Mouse (Mus musculus) kidney, embryonic 16.5 days (tissue): ENCODE measurements around the gene Acbd5. TPM values are rescaled to one million over a fixed set of nuclear protein-coding genes. Genes with fewer than 3 reads are reported as not detected.

Experiments
- ATAC-seq: fragments of 200-750 bp; cut with Nextera tagmentation; 2 replicates; pipeline ENCODE4 v1.8.0; 2017; ENCODE audit warnings: moderate TSS enrichment; ENCODE audit not compliant: low FRiP score, low TSS enrichment
- H3K27ac ChIP-seq: fragments of 300-500 bp; sonication (generic); 2 replicates; pipeline ENCODE4 v1.5.1; 2014; ENCODE audit warnings: low read length
- H3K27me3 ChIP-seq: fragments of 300-500 bp; sonication (generic); 2 replicates; pipeline ENCODE4 v1.6.1; 2014; ENCODE audit warnings: low read length, control low read depth, mixed read lengths; ENCODE audit not compliant: insufficient read depth
- H3K36me3 ChIP-seq: fragments of 300-500 bp; sonication (generic); 2 replicates; pipeline ENCODE4 v1.6.1; 2014; ENCODE audit warnings: low read length, control low read depth, mixed read lengths; ENCODE audit not compliant: insufficient read depth
- H3K4me1 ChIP-seq: fragments of 300-500 bp; sonication (generic); 2 replicates; pipeline ENCODE4 v1.6.1; 2014; ENCODE audit warnings: low read length, control low read depth, mixed read lengths; ENCODE audit not compliant: insufficient read depth
- H3K4me2 ChIP-seq: fragments of 300-500 bp; sonication (generic); replicated peaks from 2 replicates; pipeline ENCODE4 v1.6.1; 2014; ENCODE audit warnings: low read depth, low read length
- H3K4me3 ChIP-seq: fragments of 300-500 bp; sonication (generic); 2 replicates; pipeline ENCODE4 v1.5.1; 2014; ENCODE audit warnings: mild to moderate bottlenecking, low read length
- H3K9ac ChIP-seq: fragments of 300-500 bp; sonication (generic); replicated peaks from 2 replicates; pipeline ENCODE4 v1.6.1; 2014; ENCODE audit warnings: low read length
- H3K9me3 ChIP-seq: fragments of 300-500 bp; sonication (generic); 2 replicates; pipeline ENCODE4 v1.6.1; 2016; ENCODE audit warnings: low read length, control low read depth
- WGBS: fragments of 180-500 bp; shearing (Covaris S2); extraction: QIAGEN DNeasy Blood & Tissue Kit; methylation state at CpG from one replicate; pipeline ENCODE4 v1.1.7; 2014; 5-methylcytosine and 5-hydroxymethylcytosine counted together
- polyA plus RNA-seq: library from polyadenylated mRNA; unstranded; fragments of >200 nt; fragmentation: Nextera tagmentation; extraction: Ambion mirVana; gene quantifications from 2 replicates; pipeline ENCODE4 v1.2.1, GENCODE M21; 2015

The Acbd5 gene
- polyA plus RNA-seq, 1 experiment from 2014 or later = 35.6 TPM

DNA sequence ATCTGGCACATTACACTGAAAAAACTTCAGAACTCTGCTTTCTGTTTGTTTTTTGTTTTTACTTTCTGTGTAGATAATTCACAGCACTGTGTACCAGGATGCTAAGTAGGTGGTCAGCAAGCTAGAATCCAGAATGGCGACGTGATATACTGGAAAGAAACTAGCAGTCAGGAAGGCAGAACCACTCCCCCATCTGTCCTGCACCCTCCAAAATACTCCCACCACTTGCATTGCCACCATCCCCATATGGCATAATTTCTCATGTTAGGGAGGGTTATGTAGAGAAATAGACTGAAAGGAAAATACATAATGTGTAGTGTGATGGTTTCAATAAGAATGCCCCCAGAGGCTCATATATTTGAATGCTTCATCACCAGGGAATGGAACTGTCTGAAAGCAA lies 16.1 kb upstream of the Acbd5 start:
- Histone ChIP-seq H3K4me2 (no peak overlapping the region), H3K9ac (no peak overlapping the region), H3K4me3 (no peak overlapping the region), H3K27ac (no peak overlapping the region), H3K27me3 (no peaks in the 10 kb centered on the region; the same call in 1 of the 2 replicates), H3K4me1 (no peaks in the 10 kb centered on the region), H3K9me3 (no peaks in the 10 kb centered on the region), H3K36me3 (no peaks in the 10 kb centered on the region)
- ATAC-seq = no peak
- WGBS = 65% methylated on average over 2 of the region's 2 CpGs

DNA sequence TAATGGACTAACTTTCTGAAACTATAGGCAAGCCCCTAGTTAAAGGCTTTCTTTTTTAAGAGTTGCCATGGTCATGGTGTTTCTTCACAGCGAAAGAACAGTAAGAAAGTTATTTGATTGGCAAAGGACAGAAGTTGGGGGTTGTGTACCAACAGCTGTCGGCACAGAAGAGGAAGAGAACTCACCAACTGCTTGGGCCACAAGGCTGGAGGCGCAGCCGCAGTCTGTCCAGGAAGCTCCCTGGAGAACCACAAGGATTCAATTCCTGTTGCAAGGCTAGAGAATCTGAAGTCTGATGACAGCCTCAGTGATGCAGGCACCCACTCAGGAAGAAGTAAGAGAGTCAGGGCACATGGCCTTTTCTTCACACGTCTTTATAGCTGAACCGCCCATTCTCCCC lies 15.4 kb upstream of the Acbd5 start:
- H3K4me1 ChIP-seq = no peaks in the 10 kb centered on the region
- H3K4me3 ChIP-seq = no peak overlapping the region
- WGBS = 72% methylated on average over 6 of the region's 6 CpGs
- H3K36me3 ChIP-seq = no peaks in the 10 kb centered on the region
- H3K4me2 ChIP-seq = no peak overlapping the region
- H3K27ac ChIP-seq = no peak overlapping the region
- H3K9me3 ChIP-seq = no peaks in the 10 kb centered on the region
- no peak overlapping the region for H3K9ac ChIP-seq
- no peak for ATAC-seq
- H3K27me3 ChIP-seq = no peaks in the 10 kb centered on the region; the same call in 1 of the 2 replicates

DNA sequence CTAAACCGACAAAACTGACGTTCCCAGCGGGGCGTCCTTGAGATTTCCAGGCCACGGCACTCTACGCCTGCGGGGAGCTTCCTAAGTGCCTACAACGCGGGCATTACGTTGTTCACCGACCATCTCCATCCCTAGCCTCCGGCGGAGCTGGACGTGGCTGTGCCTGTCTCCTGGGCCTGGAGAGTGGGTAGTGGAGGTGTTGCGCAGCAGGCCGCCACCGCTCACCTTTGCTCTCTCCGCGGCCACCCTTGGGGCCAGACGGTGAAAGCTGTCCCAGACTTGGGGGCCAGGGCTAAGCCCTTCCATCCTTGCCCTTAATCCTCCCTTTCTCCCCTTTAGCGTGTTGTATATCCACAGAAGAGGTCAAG lies 387 bp downstream of the Acbd5 start:
- no peaks in the 10 kb centered on the region for H3K9me3 ChIP-seq
- no peaks in the 10 kb centered on the region for H3K4me1 ChIP-seq
- H3K4me2 ChIP-seq = peak overlapping the region; percentile 98
- under 1% methylated on average over 21 of the region's 21 CpGs for WGBS
- peak; percentile 81 for ATAC-seq
- no peaks in the 10 kb centered on the region for H3K27me3 ChIP-seq
- H3K27ac ChIP-seq = peak overlapping the region; percentile 98
- no peaks in the 10 kb centered on the region for H3K36me3 ChIP-seq
- peak overlapping the region; percentile 80 for H3K4me3 ChIP-seq
- H3K9ac ChIP-seq = peak overlapping the region; percentile 90

DNA sequence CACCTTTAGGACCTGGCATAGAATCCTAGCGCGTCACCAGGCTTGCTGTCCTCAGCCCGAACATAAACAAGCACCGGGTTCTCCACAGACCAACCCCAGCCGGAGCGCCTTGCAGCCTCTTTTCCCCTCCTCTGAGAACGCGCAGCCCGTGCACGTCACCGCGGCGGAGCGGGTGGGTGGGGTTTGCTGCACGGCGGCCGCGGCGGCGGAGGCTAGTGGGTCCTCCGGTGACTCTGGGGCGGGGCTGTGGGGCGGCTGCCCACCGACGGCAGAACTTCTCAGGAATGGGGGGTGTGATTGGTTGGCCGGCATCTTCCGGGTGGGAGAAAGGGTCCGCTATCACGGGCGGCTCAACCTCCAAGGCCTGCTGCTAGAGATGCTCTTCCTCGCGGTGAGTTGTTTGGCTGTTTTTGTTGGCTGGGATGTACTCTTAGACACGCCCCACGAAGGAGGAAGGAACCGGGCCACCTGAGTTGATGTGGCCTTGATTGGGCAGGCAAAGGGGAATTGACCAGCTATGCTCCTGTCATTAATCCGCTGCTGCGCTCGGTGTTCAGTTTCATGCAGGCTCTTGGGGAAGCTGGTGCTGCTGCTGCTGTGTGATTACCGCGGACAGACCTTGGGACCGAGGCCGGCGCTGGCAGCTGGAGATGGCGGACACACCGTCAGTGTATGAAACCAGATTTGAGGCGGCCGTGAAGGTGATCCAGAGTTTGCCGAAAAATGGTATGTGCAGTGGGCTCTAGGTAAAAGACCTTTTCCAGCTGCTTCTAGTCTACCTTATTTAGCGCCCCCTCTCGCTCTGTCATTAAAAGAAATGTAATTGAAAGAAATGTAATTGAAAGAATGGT lies 1.2 kb downstream of the Acbd5 start:
- Histone ChIP-seq H3K4me3 (peak overlapping the region; percentile 80), H3K4me1 (no peaks in the 10 kb centered on the region), H3K9ac (peak overlapping the region; percentile 90), H3K36me3 (no peaks in the 10 kb centered on the region), H3K9me3 (no peaks in the 10 kb centered on the region), H3K4me2 (peak overlapping the region; percentile 98), H3K27ac (peak overlapping the region; percentile 98), H3K27me3 (no peaks in the 10 kb centered on the region)
- WGBS = under 1% methylated on average over 50 of the region's 50 CpGs
- peak; percentile 92 for ATAC-seq

DNA sequence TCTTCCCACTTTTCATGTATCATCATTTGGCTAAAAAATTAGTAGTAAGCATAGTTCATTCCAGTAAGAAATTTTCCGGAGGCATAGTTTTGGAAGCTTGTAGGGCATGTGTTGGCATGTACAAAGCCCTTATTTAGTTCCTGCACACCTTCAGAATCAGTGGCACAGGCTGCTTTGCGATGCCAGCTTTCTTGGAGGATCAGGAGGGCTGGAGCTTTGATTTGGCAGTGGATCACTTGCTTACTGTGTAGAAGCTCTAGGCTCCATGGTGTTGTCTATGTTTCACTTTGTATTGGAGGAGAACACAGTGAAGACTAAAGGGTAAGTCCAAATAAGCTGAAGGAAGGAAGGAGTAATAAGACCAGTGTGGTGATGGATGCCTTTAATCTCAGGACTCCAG lies 2.5 kb downstream of the Acbd5 start:
- no peak overlapping the region for H3K4me3 ChIP-seq
- H3K9ac ChIP-seq = no peak overlapping the region
- ATAC-seq = no peak
- no peaks in the 10 kb centered on the region for H3K36me3 ChIP-seq
- WGBS = 92% methylated on average over 2 of the region's 2 CpGs
- H3K27me3 ChIP-seq = no peaks in the 10 kb centered on the region
- H3K9me3 ChIP-seq = no peaks in the 10 kb centered on the region
- H3K4me2 ChIP-seq = no peak overlapping the region
- no peaks in the 10 kb centered on the region for H3K4me1 ChIP-seq
- no peak overlapping the region for H3K27ac ChIP-seq

DNA sequence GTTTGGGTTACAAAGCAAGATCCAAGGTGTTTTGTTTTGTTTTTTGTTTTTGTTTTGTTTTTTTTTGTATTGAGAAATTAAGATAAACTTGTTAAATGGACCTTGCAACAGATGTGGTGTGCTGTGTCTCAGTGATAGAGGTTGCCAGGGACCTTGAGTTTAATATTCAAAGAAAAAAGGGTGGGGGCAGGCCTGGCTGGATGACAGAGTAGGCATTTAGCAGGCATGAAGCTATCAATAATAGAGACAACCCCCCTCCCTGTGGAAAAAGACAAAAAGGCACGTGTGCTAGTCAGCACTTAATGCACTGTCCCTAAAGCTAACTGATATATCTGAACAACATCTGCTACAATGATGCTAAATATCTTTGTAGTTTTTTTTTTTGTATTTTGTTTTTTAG lies 3.4 kb downstream of the Acbd5 start:
- H3K4me2 ChIP-seq = no peak overlapping the region
- H3K9ac ChIP-seq = no peak overlapping the region
- H3K27me3 ChIP-seq = no peaks in the 10 kb centered on the region
- H3K9me3 ChIP-seq = no peaks in the 10 kb centered on the region; the same call in 1 of the 2 replicates
- 0 out of 2 replicates have a peak, but pooled peaks cover 6% of the 10 kb centered on the region for H3K36me3 ChIP-seq
- H3K27ac ChIP-seq = no peak overlapping the region
- 62% methylated on average over 1 of the region's 1 CpGs for WGBS
- no peak for ATAC-seq
- H3K4me3 ChIP-seq = no peak overlapping the region
- H3K4me1 ChIP-seq = no peaks in the 10 kb centered on the region

DNA sequence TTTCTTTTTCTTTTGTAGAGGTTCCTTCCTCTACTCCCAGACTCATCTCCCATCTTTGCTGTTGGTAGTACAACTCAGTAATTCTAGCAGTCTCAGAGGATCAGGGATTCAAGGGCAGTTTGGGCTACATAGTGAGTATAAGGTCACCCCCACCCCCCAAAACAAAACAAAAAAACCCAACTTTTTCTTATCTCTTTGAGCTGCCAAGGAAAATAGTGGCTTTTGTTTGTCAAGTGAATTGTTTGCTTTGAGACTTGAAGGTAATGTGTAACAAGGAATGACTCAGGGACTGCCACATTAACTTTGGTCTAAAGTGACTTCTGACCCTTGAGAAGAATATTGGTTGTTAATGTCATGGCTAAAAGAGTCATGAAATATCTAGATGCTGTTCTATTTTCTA lies 7.9 kb downstream of the Acbd5 start:
- H3K4me3 ChIP-seq = no peak overlapping the region
- H3K9ac ChIP-seq = no peak overlapping the region
- no peak for ATAC-seq
- peaks cover 21% of the 10 kb centered on the region for H3K36me3 ChIP-seq
- H3K4me2 ChIP-seq = no peak overlapping the region
- H3K4me1 ChIP-seq = no peaks in the 10 kb centered on the region
- no peak overlapping the region for H3K27ac ChIP-seq
- H3K27me3 ChIP-seq = no peaks in the 10 kb centered on the region
- H3K9me3 ChIP-seq = no peaks in the 10 kb centered on the region; the same call in 1 of the 2 replicates

DNA sequence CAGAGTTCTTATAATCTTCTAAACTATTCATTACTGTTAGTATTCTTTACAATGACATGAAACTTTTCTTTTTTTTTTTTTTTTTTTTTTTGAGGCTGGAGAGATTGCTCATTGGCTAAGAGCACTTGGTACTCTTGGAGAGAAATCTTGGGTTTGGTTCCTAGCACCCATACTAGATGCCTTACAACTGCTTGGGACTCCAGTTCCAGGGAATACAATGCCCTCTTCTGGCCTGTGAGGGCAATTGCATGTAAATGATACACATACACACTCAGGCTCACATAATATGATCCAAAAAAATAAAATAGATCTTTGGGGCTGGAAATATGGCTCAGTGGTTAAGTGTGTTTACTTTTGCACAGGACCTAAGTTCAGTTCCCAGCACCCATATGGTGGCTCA lies 8.8 kb downstream of the Acbd5 start:
- Histone ChIP-seq H3K4me2 (no peak overlapping the region), H3K36me3 (peaks cover 29% of the 10 kb centered on the region), H3K9ac (no peak overlapping the region), H3K27ac (no peak overlapping the region), H3K27me3 (no peaks in the 10 kb centered on the region), H3K9me3 (no peaks in the 10 kb centered on the region; the same call in 1 of the 2 replicates), H3K4me3 (no peak overlapping the region), H3K4me1 (no peaks in the 10 kb centered on the region)
- no peak for ATAC-seq

DNA sequence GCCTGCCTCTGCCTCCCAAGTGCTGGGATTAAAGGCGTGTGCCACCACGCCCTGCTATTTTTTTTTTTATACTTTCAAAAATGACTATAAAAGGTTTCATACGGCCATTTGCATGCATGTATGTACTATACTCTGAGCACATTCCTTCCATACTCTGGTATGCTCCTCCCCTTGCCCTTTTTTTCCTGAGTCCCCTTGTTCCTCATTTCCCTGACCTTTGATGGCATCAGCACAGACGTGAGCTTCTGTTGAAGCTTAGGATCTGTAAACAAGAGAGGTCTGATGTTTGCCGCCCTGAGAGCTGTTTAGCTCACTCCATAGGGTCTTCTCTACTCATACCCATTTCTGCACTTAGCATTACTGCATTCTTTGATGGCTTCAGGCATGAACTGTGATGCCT lies 9.7 kb downstream of the Acbd5 start:
- H3K9ac ChIP-seq = no peak overlapping the region
- H3K36me3 ChIP-seq = peaks cover 33% of the 10 kb centered on the region
- no peak overlapping the region for H3K4me2 ChIP-seq
- no peaks in the 10 kb centered on the region for H3K27me3 ChIP-seq
- 93% methylated on average over 5 of the region's 5 CpGs for WGBS
- no peak for ATAC-seq
- no peak overlapping the region for H3K27ac ChIP-seq
- no peaks in the 10 kb centered on the region for H3K4me1 ChIP-seq
- H3K4me3 ChIP-seq = no peak overlapping the region
- H3K9me3 ChIP-seq = no peaks in the 10 kb centered on the region; the same call in 1 of the 2 replicates

DNA sequence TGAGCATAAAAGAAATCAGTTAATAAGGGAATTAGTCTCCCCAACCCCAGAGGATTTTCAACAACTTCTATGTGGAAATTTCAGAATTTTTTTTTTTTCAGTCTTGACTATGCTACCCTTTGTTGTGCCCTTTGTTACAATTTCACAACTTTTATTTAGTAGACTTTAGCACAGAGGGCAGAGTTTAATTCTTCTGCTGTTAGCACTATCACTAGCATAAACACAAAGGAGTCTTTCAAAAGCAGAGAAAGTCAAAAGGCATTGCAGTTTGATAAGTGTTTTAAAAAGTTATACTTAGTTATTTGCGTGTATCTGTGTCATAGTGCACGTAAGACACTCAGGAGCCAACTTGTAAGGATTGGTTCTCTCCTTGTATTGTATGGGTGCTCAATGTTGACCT lies 10.6 kb downstream of the Acbd5 start:
- no peak for ATAC-seq
- WGBS = 95% methylated on average over 2 of the region's 2 CpGs
- Histone ChIP-seq H3K27ac (no peak overlapping the region), H3K4me1 (no peaks in the 10 kb centered on the region), H3K27me3 (no peaks in the 10 kb centered on the region), H3K9ac (no peak overlapping the region), H3K4me2 (no peak overlapping the region), H3K9me3 (no peaks in the 10 kb centered on the region; the same call in 1 of the 2 replicates), H3K36me3 (peaks cover 36% of the 10 kb centered on the region), H3K4me3 (no peak overlapping the region)
